ENCODE assay signal across 8 mouse cellular contexts in the genomic region with DNA sequence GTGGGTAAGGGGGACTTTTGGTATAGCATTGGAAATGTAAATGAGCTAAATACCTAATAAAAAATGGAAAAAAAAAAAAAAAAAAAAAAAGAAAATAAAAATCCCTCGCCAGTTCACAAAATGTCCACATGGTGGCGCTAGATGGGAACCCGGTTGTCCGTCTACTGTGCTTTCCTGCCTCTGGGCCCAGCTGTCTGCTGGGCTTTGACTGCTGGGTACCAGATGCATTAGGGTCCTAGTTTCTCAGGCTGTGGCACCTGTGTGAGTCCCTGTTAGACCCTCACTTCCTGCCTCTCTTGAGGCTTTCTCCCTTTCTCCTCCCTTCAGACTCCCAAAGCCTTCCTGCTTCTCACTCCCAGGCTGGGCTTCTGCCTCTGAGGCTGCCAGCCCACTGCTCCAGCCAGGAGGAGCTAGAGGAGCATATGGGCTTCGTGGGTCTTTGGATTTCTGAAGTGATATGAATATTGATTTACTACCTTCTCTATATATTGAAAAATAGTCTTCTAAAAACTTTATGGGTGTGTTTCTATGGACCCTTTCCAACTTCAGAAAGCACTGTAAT.
DNase-seq lines count a peak whose midpoint lies in the region; ATAC-seq and TF ChIP-seq lines count a peak whose summit lies in the region.

No protein-coding gene starts in this region.

- no peak overlapping the region for H3K4me2 ChIP-seq in intestine, embryonic 14.5 days (ENCODE audit: low read length)
- no peak overlapping the region for H3K4me2 ChIP-seq in intestine, embryonic 16.5 days (ENCODE audit: low read depth, low read length)
- no peak overlapping the region for H3K4me2 ChIP-seq in stomach, postnatal 0 days (replicated peaks; ENCODE audit: low read depth)

- TF ChIP-seq EP300 in stomach, postnatal 0 days (optimal IDR thresholded peaks at IDR 0.05): no peak

- H3K4me1 ChIP-seq in intestine, embryonic 14.5 days (replicated peaks; ENCODE audit: control insufficient read depth, insufficient read depth, low read length): peaks cover 11% of the 10 kb centered on the region; the same call in 1 of the 2 replicates
- peaks cover 4% of the 10 kb centered on the region; the same call in 1 of the 2 replicates for H3K4me1 ChIP-seq in intestine, embryonic 16.5 days (ENCODE audit: control insufficient read depth, insufficient read depth, low read length)
- no peaks in the 10 kb centered on the region for H3K4me1 ChIP-seq in stomach, postnatal 0 days (replicated peaks; ENCODE audit: control insufficient read depth, insufficient read depth)

- H3K9me3 ChIP-seq in intestine, embryonic 14.5 days (ENCODE audit: control insufficient read depth, low read length): no peaks in the 10 kb centered on the region
- H3K9me3 ChIP-seq in intestine, embryonic 16.5 days (ENCODE audit: control insufficient read depth, low read length): no peaks in the 10 kb centered on the region
- H3K9me3 ChIP-seq in stomach, postnatal 0 days (ENCODE audit: control insufficient read depth, low read length): no peaks in the 10 kb centered on the region

- H3K27me3 ChIP-seq in intestine, embryonic 14.5 days (replicated peaks; ENCODE audit: control insufficient read depth, insufficient read depth, low read length): no peaks in the 10 kb centered on the region
- H3K27me3 ChIP-seq in intestine, embryonic 16.5 days (replicated peaks; ENCODE audit: control insufficient read depth, insufficient read depth, low read length): no peaks in the 10 kb centered on the region
- no peaks in the 10 kb centered on the region for H3K27me3 ChIP-seq in stomach, postnatal 0 days (ENCODE audit: control insufficient read depth, insufficient read depth, low read length)

- H3K27ac ChIP-seq in intestine, embryonic 14.5 days (ENCODE audit: low read depth): peak overlapping the region; percentile 78; the same call in 1 of the 2 replicates
- no peak overlapping the region for H3K27ac ChIP-seq in intestine, embryonic 16.5 days (ENCODE audit: low read length)
- no peak overlapping the region for H3K27ac ChIP-seq in stomach, postnatal 0 days (replicated peaks)

- no peak overlapping the region for H3K9ac ChIP-seq in intestine, embryonic 14.5 days (ENCODE audit: low read length)
- no peak overlapping the region for H3K9ac ChIP-seq in intestine, embryonic 16.5 days (ENCODE audit: low read depth, low read length)
- no peak overlapping the region for H3K9ac ChIP-seq in stomach, postnatal 0 days (ENCODE audit: low read length)

- ATAC-seq in intestine, embryonic 14.5 days (replicated peaks; ENCODE audit: low FRiP score, low TSS enrichment, low read depth): no peak
- ATAC-seq in intestine, embryonic 16.5 days: no peak
- peak; percentile 46; the same call in 1 of the 2 replicates for ATAC-seq in granulocyte monocyte progenitor cell, adult 5-6 weeks (replicated peaks; ENCODE audit: poor library complexity, severe bottlenecking)
- ATAC-seq in stomach, postnatal 0 days (ENCODE audit: low FRiP score, low TSS enrichment): no peak
- ATAC-seq in inflammation-experienced regulatory T-cells, adult 6 months: no peak

- H3K36me3 ChIP-seq in intestine, embryonic 14.5 days (ENCODE audit: control insufficient read depth, insufficient read depth, low read length): no peaks in the 10 kb centered on the region
- no peaks in the 10 kb centered on the region for H3K36me3 ChIP-seq in intestine, embryonic 16.5 days (ENCODE audit: control insufficient read depth, insufficient read depth, low read length)
- no peaks in the 10 kb centered on the region for H3K36me3 ChIP-seq in stomach, postnatal 0 days (ENCODE audit: control insufficient read depth, insufficient read depth, low read length)

- DNase-seq in intestine, embryonic 14.5 days (ENCODE audit: low spot score): no peak
- peak; percentile 32 to 34 for DNase-seq in B cell, adult 2 months
- DNase-seq in MN1 (ENCODE audit: low spot score): peak; percentile 45
- DNase-seq in stomach, postnatal 0 days (ENCODE audit: low spot score): no peak
- no peak for DNase-seq in layer of hippocampus, adult 11-12 months (ENCODE audit: low spot score)

- 4% methylated on average over 5 of the region's 5 CpGs for WGBS in intestine, embryonic 14.5 days
- WGBS in intestine, embryonic 16.5 days: 20% methylated on average over 5 of the region's 5 CpGs
- 13% methylated on average over 5 of the region's 5 CpGs for WGBS in stomach, postnatal 0 days

- peak; percentile 65 for TF ChIP-seq CTCF in stomach, postnatal 0 days (IDR thresholded peaks at IDR 0.05; ENCODE audit: low read depth)

- no peak overlapping the region for H3K4me3 ChIP-seq in intestine, embryonic 14.5 days (ENCODE audit: low read depth, low read length)
- H3K4me3 ChIP-seq in intestine, embryonic 16.5 days (ENCODE audit: low read length): no peak overlapping the region
- no peak overlapping the region for H3K4me3 ChIP-seq in stomach, postnatal 0 days (ENCODE audit: low read depth, low read length)

Comparison
In these comparisons a context has a peak if more than half of its experiments do, and no peak if none do; other contexts are left out.
1. DNase-seq: peak in B cell, adult 2 months (2 of 2) and MN1 (single experiment); none in intestine, embryonic 14.5 days (single experiment), stomach, postnatal 0 days (single experiment) and layer of hippocampus, adult 11-12 months (single experiment).